Mouse (Mus musculus) forebrain, embryonic 15.5 days (tissue): ENCODE measurements around the gene Lrrc47. TPM values are rescaled to one million over a fixed set of nuclear protein-coding genes. Genes with fewer than 3 reads are reported as not detected.
A peak's percentile ranks its signal among the peaks of the same experiment; 100 is the strongest.

ENCODE experiments used
- ATAC-seq: fragments of 200-750 bp; cut with Nextera tagmentation; replicated peaks from 2 replicates; pipeline ENCODE4 v1.8.0; 2017; ENCODE audit warnings: mild to moderate bottlenecking, moderate TSS enrichment, moderate library complexity
- H3K27ac ChIP-seq: fragments of 300-500 bp; sonication (generic); replicated peaks from 2 replicates; pipeline ENCODE4 v1.5.1; 2015; ENCODE audit warnings: mild to moderate bottlenecking, inconsistent platforms
- H3K27me3 ChIP-seq: fragments of 300-500 bp; sonication (generic); 2 replicates; pipeline ENCODE4 v1.6.1; 2015; ENCODE audit warnings: inconsistent platforms
- H3K36me3 ChIP-seq: fragments of 300-500 bp; sonication (generic); 2 replicates; pipeline ENCODE4 v1.6.1; 2015; ENCODE audit warnings: mild to moderate bottlenecking, inconsistent platforms
- H3K4me1 ChIP-seq: fragments of 300-500 bp; sonication (generic); 2 replicates; pipeline ENCODE4 v1.6.1; 2015; ENCODE audit warnings: inconsistent platforms
- H3K4me2 ChIP-seq: fragments of 300-500 bp; sonication (generic); replicated peaks from 2 replicates; pipeline ENCODE4 v1.6.1; 2015; ENCODE audit warnings: mild to moderate bottlenecking, inconsistent platforms
- H3K4me3 ChIP-seq: fragments of 300-500 bp; sonication (generic); 2 replicates; pipeline ENCODE4 v1.5.1; 2015; ENCODE audit warnings: mild to moderate bottlenecking, inconsistent platforms
- H3K9ac ChIP-seq: fragments of 300-500 bp; sonication (generic); replicated peaks from 2 replicates; pipeline ENCODE4 v1.6.1; 2015; ENCODE audit warnings: mild to moderate bottlenecking, inconsistent platforms
- H3K9me3 ChIP-seq: fragments of 300-500 bp; sonication (generic); 2 replicates; pipeline ENCODE4 v1.6.1; 2016; ENCODE audit warnings: inconsistent platforms
- WGBS: fragments of 180-500 bp; shearing (Covaris S2); methylation state at CpG from one replicate; pipeline ENCODE4 v1.1.7; 2015; ENCODE audit warnings: mixed read lengths; 5-methylcytosine and 5-hydroxymethylcytosine counted together
- polyA plus RNA-seq: library from polyadenylated mRNA; unstranded; fragments of >200 nt; fragmentation: Nextera tagmentation; extraction: Ambion mirVana; gene quantifications from 2 replicates; pipeline ENCODE4 v1.2.1, GENCODE M21; 2015

Lrrc47 gene
- polyA plus RNA-seq, 1 experiment from 2014 or later = 25.8 TPM

- H3K27ac ChIP-seq = no peak overlapping the region
- no peaks in the 10 kb centered on the region for H3K4me1 ChIP-seq
- peaks cover 34% of the 10 kb centered on the region for H3K36me3 ChIP-seq
- H3K27me3 ChIP-seq = no peaks in the 10 kb centered on the region
- no peaks in the 10 kb centered on the region for H3K9me3 ChIP-seq
- H3K4me3 ChIP-seq = no peak overlapping the region
- H3K4me2 ChIP-seq = no peak overlapping the region
- no peak for ATAC-seq
- WGBS = 91% methylated on average over 5 of the region's 5 CpGs
- H3K9ac ChIP-seq = no peak overlapping the region
Measured at GRCm38 (mm10) chr4:154005488-154005887, 6.0 kb upstream of the Lrrc47 start.

GRCm38 (mm10) chr4:154006264-154006663 is 5.3 kb upstream of the Lrrc47 start:
- peaks cover 34% of the 10 kb centered on the region for H3K36me3 ChIP-seq
- peaks cover 6% of the 10 kb centered on the region for H3K4me1 ChIP-seq
- WGBS = 93% methylated on average over 6 of the region's 6 CpGs

GRCm38 (mm10) chr4:154007759-154008158 is 3.8 kb upstream of the Lrrc47 start:
- Histone ChIP-seq H3K36me3 (peaks cover 26% of the 10 kb centered on the region), H3K4me3 (no peak overlapping the region), H3K27me3 (no peaks in the 10 kb centered on the region), H3K9me3 (no peaks in the 10 kb centered on the region), H3K4me2 (no peak overlapping the region), H3K9ac (no peak overlapping the region), H3K4me1 (peaks cover 12% of the 10 kb centered on the region), H3K27ac (no peak overlapping the region)
- no peak for ATAC-seq
- 82% methylated on average over 4 of the region's 4 CpGs for WGBS

More at GRCm38 (mm10) chr4:154006264-154006663, 5.3 kb upstream of the Lrrc47 start:
- H3K9me3 ChIP-seq = no peaks in the 10 kb centered on the region
- H3K4me2 ChIP-seq = no peak overlapping the region
- H3K27me3 ChIP-seq = no peaks in the 10 kb centered on the region
- H3K9ac ChIP-seq = no peak overlapping the region
- no peak overlapping the region for H3K27ac ChIP-seq
- no peak for ATAC-seq
- no peak overlapping the region for H3K4me3 ChIP-seq

GRCm38 (mm10) chr4:154010907-154011645 is 455 bp upstream of the Lrrc47 start:
- H3K4me2 ChIP-seq = peak overlapping the region; percentile 97
- H3K4me3 ChIP-seq = peak overlapping the region; percentile 76
- peak; percentile 69; the same call in 1 of the 2 replicates for ATAC-seq
- H3K36me3 ChIP-seq = peaks cover 15% of the 10 kb centered on the region
- WGBS = 26% methylated on average over 13 of the region's 13 CpGs
- H3K27ac ChIP-seq = peak overlapping the region; percentile 53
- H3K27me3 ChIP-seq = no peaks in the 10 kb centered on the region
- H3K4me1 ChIP-seq = peaks cover 25% of the 10 kb centered on the region
- H3K9ac ChIP-seq = peak overlapping the region; percentile 73
- H3K9me3 ChIP-seq = no peaks in the 10 kb centered on the region

- Histone ChIP-seq H3K36me3 (peaks cover 16% of the 10 kb centered on the region), H3K4me2 (peak overlapping the region; percentile 97), H3K27ac (no peak overlapping the region), H3K4me1 (peaks cover 25% of the 10 kb centered on the region), H3K9ac (peak overlapping the region; percentile 73), H3K4me3 (peak overlapping the region; percentile 76), H3K9me3 (no peaks in the 10 kb centered on the region), H3K27me3 (no peaks in the 10 kb centered on the region)
- ATAC-seq = peak; percentile 20
- WGBS = 2% methylated on average over 55 of the region's 55 CpGs
Measured at GRCm38 (mm10) chr4:154012132-154012882, 776 bp downstream of the Lrrc47 start.

GRCm38 (mm10) chr4:154015476-154015875 is 3.9 kb downstream of the Lrrc47 start:
- Histone ChIP-seq H3K4me1 (peaks cover 25% of the 10 kb centered on the region), H3K27me3 (no peaks in the 10 kb centered on the region), H3K4me2 (no peak overlapping the region), H3K27ac (no peak overlapping the region), H3K4me3 (no peak overlapping the region), H3K36me3 (peaks cover 45% of the 10 kb centered on the region), H3K9me3 (no peaks in the 10 kb centered on the region), H3K9ac (no peak overlapping the region)
- no peak for ATAC-seq
- WGBS = 91% methylated on average over 11 of the region's 11 CpGs

- 75% methylated on average over 7 of the region's 7 CpGs for WGBS
- Histone ChIP-seq H3K4me1 (no peaks in the 10 kb centered on the region), H3K9ac (no peak overlapping the region), H3K4me2 (no peak overlapping the region), H3K9me3 (no peaks in the 10 kb centered on the region), H3K4me3 (no peak overlapping the region), H3K27ac (no peak overlapping the region), H3K36me3 (peaks cover 64% of the 10 kb centered on the region), H3K27me3 (no peaks in the 10 kb centered on the region)
- no peak for ATAC-seq
Measured at GRCm38 (mm10) chr4:154019571-154019970, 8.0 kb downstream of the Lrrc47 start.

- Histone ChIP-seq H3K9me3 (no peaks in the 10 kb centered on the region), H3K4me2 (no peak overlapping the region), H3K4me3 (no peak overlapping the region), H3K9ac (no peak overlapping the region), H3K36me3 (peaks cover 56% of the 10 kb centered on the region), H3K4me1 (peaks cover 11% of the 10 kb centered on the region), H3K27ac (no peak overlapping the region), H3K27me3 (peaks cover 9% of the 10 kb centered on the region; the same call in 1 of the 2 replicates)
- 92% methylated on average over 9 of the region's 9 CpGs for WGBS
- ATAC-seq = no peak
Measured at GRCm38 (mm10) chr4:154021432-154021831, 9.9 kb downstream of the Lrrc47 start.

- no peak overlapping the region for H3K4me2 ChIP-seq
- ATAC-seq = 0 out of 2 replicates have a peak, but pooled peaks have one; percentile 5
- whole genome bisulfite sequencing = 77% methylated on average over 4 of the region's 4 CpGs
- H3K27ac ChIP-seq = no peak overlapping the region
- H3K9ac ChIP-seq = no peak overlapping the region
- no peaks in the 10 kb centered on the region for H3K9me3 ChIP-seq
- peaks cover 47% of the 10 kb centered on the region for H3K36me3 ChIP-seq
- H3K4me1 ChIP-seq = peaks cover 11% of the 10 kb centered on the region
- H3K27me3 ChIP-seq = peaks cover 18% of the 10 kb centered on the region; the same call in 1 of the 2 replicates
- H3K4me3 ChIP-seq = no peak overlapping the region
Measured at GRCm38 (mm10) chr4:154022407-154022806, 10.9 kb downstream of the Lrrc47 start.

GRCm38 (mm10) chr4:154022844-154023243 is 11.3 kb downstream of the Lrrc47 start:
- Histone ChIP-seq H3K4me2 (no peak overlapping the region), H3K27me3 (peaks cover 18% of the 10 kb centered on the region; the same call in 1 of the 2 replicates), H3K4me3 (no peak overlapping the region), H3K9ac (no peak overlapping the region), H3K36me3 (peaks cover 45% of the 10 kb centered on the region), H3K4me1 (peaks cover 11% of the 10 kb centered on the region), H3K27ac (no peak overlapping the region), H3K9me3 (no peaks in the 10 kb centered on the region)
- 14% methylated on average over 4 of the region's 4 CpGs for WGBS
- peak; percentile 20; the same call in 1 of the 2 replicates for ATAC-seq

GRCm38 (mm10) chr4:154023754-154024601 is 12.4 kb downstream of the Lrrc47 start:
- ATAC-seq = no peak
- Histone ChIP-seq H3K27ac (no peak overlapping the region), H3K36me3 (peaks cover 34% of the 10 kb centered on the region), H3K27me3 (peaks cover 18% of the 10 kb centered on the region; the same call in 1 of the 2 replicates), H3K4me3 (no peak overlapping the region), H3K4me2 (no peak overlapping the region), H3K9ac (no peak overlapping the region), H3K9me3 (no peaks in the 10 kb centered on the region), H3K4me1 (peaks cover 11% of the 10 kb centered on the region)
- WGBS = 28% methylated on average over 8 of the region's 8 CpGs
